Comparison of ENCODE assay signal across 8 mouse cellular contexts in genomic region chr17:29549543-29550428, GRCm38 (mm10). TPM values are rescaled to one million over a fixed set of nuclear protein-coding genes. Genes with fewer than 3 reads are reported as not detected.
DNase-seq lines count a peak whose midpoint lies in the region; ATAC-seq and TF ChIP-seq lines count a peak whose summit lies in the region.

TSS of gene Gm17657 (minus strand) at chr17:29549638.
TSS of gene Tbc1d22b (plus strand) at chr17:29549785.

- TF ChIP-seq CTCF in MEL (IDR thresholded peaks at IDR 0.05 in 2 of 3, conservative IDR thresholded peaks at IDR 0.05 in 1 of 3; ENCODE audit: control insufficient read depth in 1 of 3, insufficient read depth in 1 of 3, low read depth in 2 of 3, low read length in 3 of 3, poor library complexity in 1 of 3, severe bottlenecking in 1 of 3) = no peak
- TF ChIP-seq CTCF in cerebellum, adult 2 months (IDR thresholded peaks at IDR 0.05; ENCODE audit: borderline replicate concordance, insufficient read depth, low read depth, low read length) = no peak
- TF ChIP-seq CTCF in lung, postnatal 0 days (IDR thresholded peaks at IDR 0.05) = no peak

- peak within 1 kb of the TSS; percentile 99 for H3K4me2 ChIP-seq in lung, postnatal 0 days (replicated peaks; ENCODE audit: low read depth, low read length)

- TF ChIP-seq RAD21 in MEL (IDR thresholded peaks at IDR 0.05; ENCODE audit: low read depth, low read length) = no peak

- DNase-seq in MEL (ENCODE audit: low read depth, low spot score) = peak; percentile 97
- DNase-seq in cerebellum, adult 2 months = peak; percentile 95 to 97
- peak; percentile 95 for DNase-seq in forelimb bud, embryonic 11.5 days (ENCODE audit: low read depth, low spot score)
- peak; percentile 93 for DNase-seq in hindbrain, embryonic 10.5 days (ENCODE audit: low spot score)
- DNase-seq in layer of hippocampus, adult 9-11 months = peak; percentile 96
- DNase-seq in lung, postnatal 0 days (ENCODE audit: low spot score) = peak; percentile 97
- peak; percentile 85 for DNase-seq in ovary, postnatal 14 days (ENCODE audit: low spot score)
- peak; percentile 98 for DNase-seq in thymus, postnatal 14 days

- H3K79me2 ChIP-seq in MEL (ENCODE audit: control insufficient read depth, insufficient read depth, low read length, poor library complexity) = peaks cover 22% of the 10 kb centered on the region

- H3K4me3 ChIP-seq in MEL (ENCODE audit: control insufficient read depth in 1 of 2, insufficient read depth in 1 of 2, low read depth in 2 of 2, low read length in 2 of 2) = peak within 1 kb of the TSS; percentile 78 to 99
- H3K4me3 ChIP-seq in cerebellum, adult 2 months (replicated peaks; ENCODE audit: insufficient read depth, low read depth, low read length) = peak within 1 kb of the TSS; percentile 84
- H3K4me3 ChIP-seq in hindbrain, embryonic 10.5 days = peak within 1 kb of the TSS; percentile 99
- H3K4me3 ChIP-seq in lung, postnatal 0 days (ENCODE audit: low read depth, low read length) = peak within 1 kb of the TSS; percentile 90

- peak; percentile 57 to 84; a peak in 2 of 4 replicates for TF ChIP-seq POLR2A in MEL (IDR thresholded peaks at IDR 0.05; ENCODE audit: control insufficient read depth in 1 of 2, insufficient read depth in 1 of 2, low read depth in 1 of 2, low read length in 2 of 2, poor library complexity in 1 of 2)
- peak; percentile 59; the same call in 1 of the 2 replicates for TF ChIP-seq POLR2A in cerebellum, adult 2 months (IDR thresholded peaks at IDR 0.05; ENCODE audit: borderline replicate concordance, insufficient read depth, low read length)

- H3K9me3 ChIP-seq in MEL (replicated peaks; ENCODE audit: insufficient read depth, low read length) = no peaks in the 10 kb centered on the region
- H3K9me3 ChIP-seq in hindbrain, embryonic 10.5 days = no peaks in the 10 kb centered on the region
- H3K9me3 ChIP-seq in lung, postnatal 0 days (ENCODE audit: low read length) = no peaks in the 10 kb centered on the region

- peaks cover 0 to 23% of the 10 kb centered on the region in 2 experiments; a peak in 2 of 4 replicates for H3K36me3 ChIP-seq in MEL (ENCODE audit: control insufficient read depth in 1 of 2, insufficient read depth in 2 of 2, low read length in 2 of 2)
- H3K36me3 ChIP-seq in hindbrain, embryonic 10.5 days = no peaks in the 10 kb centered on the region
- no peaks in the 10 kb centered on the region for H3K36me3 ChIP-seq in lung, postnatal 0 days (ENCODE audit: insufficient read depth, low read length)

- WGBS in cerebellum, adult 2 months = under 1% methylated on average over 44 of the region's 44 CpGs
- under 1% methylated on average over 44 of the region's 44 CpGs for WGBS in hindbrain, embryonic 10.5 days
- 2% methylated on average over 41 of the region's 44 CpGs for WGBS in lung, postnatal 0 days

- peak within 1 kb of the TSS; percentile 97 for H3K9ac ChIP-seq in MEL (ENCODE audit: control insufficient read depth, low read depth, low read length, poor library complexity, severe bottlenecking)
- H3K9ac ChIP-seq in lung, postnatal 0 days (replicated peaks; ENCODE audit: low read depth) = peak within 1 kb of the TSS; percentile 89

- no peak for TF ChIP-seq EP300 in MEL (IDR thresholded peaks at IDR 0.05; ENCODE audit: low read depth in 1 of 2, low read length in 2 of 2)
- no peak for TF ChIP-seq EP300 in lung, postnatal 0 days (IDR thresholded peaks at IDR 0.05)

- ATAC-seq in lung, postnatal 0 days = peak; percentile 100

- no peaks in the 10 kb centered on the region for H3K27me3 ChIP-seq in MEL (ENCODE audit: control insufficient read depth in 1 of 2, insufficient read depth in 2 of 2, low read length in 2 of 2)
- no peaks in the 10 kb centered on the region for H3K27me3 ChIP-seq in cerebellum, adult 2 months (ENCODE audit: control insufficient read depth, insufficient read depth, low read length)
- H3K27me3 ChIP-seq in hindbrain, embryonic 10.5 days (ENCODE audit: insufficient read depth, poor library complexity, severe bottlenecking) = no peaks in the 10 kb centered on the region
- no peaks in the 10 kb centered on the region for H3K27me3 ChIP-seq in lung, postnatal 0 days (replicated peaks; ENCODE audit: insufficient read depth, low read length)

- H3K27ac ChIP-seq in MEL (ENCODE audit: control insufficient read depth, low read depth, low read length) = peak within 1 kb of the TSS; percentile 74
- peak within 1 kb of the TSS; percentile 65; the same call in 1 of the 2 replicates for H3K27ac ChIP-seq in cerebellum, adult 2 months (ENCODE audit: insufficient read depth, low read length)
- H3K27ac ChIP-seq in hindbrain, embryonic 10.5 days = peak within 1 kb of the TSS; percentile 96
- H3K27ac ChIP-seq in lung, postnatal 0 days (ENCODE audit: low read length) = peak within 1 kb of the TSS; percentile 51; the same call in 1 of the 2 replicates

- peaks cover 14 to 19% of the 10 kb centered on the region in 2 experiments for H3K4me1 ChIP-seq in MEL (ENCODE audit: control insufficient read depth in 1 of 2, insufficient read depth in 2 of 2, low read length in 2 of 2)
- no peaks in the 10 kb centered on the region for H3K4me1 ChIP-seq in cerebellum, adult 2 months (ENCODE audit: control insufficient read depth, insufficient read depth, low read length)
- H3K4me1 ChIP-seq in hindbrain, embryonic 10.5 days (replicated peaks) = peaks cover 28% of the 10 kb centered on the region
- peaks cover 8% of the 10 kb centered on the region; the same call in 1 of the 2 replicates for H3K4me1 ChIP-seq in lung, postnatal 0 days (ENCODE audit: insufficient read depth, low read depth, low read length)

TF ChIP-seq in MEL, 35 proteins besides CTCF, POLR2A, EP300 and RAD21:
- TF ChIP-seq MXI1 (IDR thresholded peaks at IDR 0.05; ENCODE audit: low read depth, low read length) = no peak; the same call in 1 of the 2 replicates
- peak; percentile 52; the same call in 1 of the 2 replicates for TF ChIP-seq TCF12 (IDR thresholded peaks at IDR 0.05; ENCODE audit: low read depth, low read length)
- TF ChIP-seq POLR2AphosphoS2 (IDR thresholded peaks at IDR 0.05; ENCODE audit: low read length) = no peak
- TF ChIP-seq ZMIZ1 (IDR thresholded peaks at IDR 0.05; ENCODE audit: low read depth, low read length) = 0 out of 2 replicates have a peak, but pooled peaks have one; percentile 54
- TF ChIP-seq TBP (IDR thresholded peaks at IDR 0.05; ENCODE audit: low read depth, low read length) = 0 out of 2 replicates have a peak, but pooled peaks have one; percentile 4
- 0 out of 2 replicates have a peak, but pooled peaks have one; percentile 38 for TF ChIP-seq USF1 (IDR thresholded peaks at IDR 0.05; ENCODE audit: low read depth, low read length)
- no peak for TF ChIP-seq ETS1 (IDR thresholded peaks at IDR 0.05; ENCODE audit: low read depth, low read length)
- TF ChIP-seq RCOR1 (IDR thresholded peaks at IDR 0.05; ENCODE audit: low read depth, low read length) = 0 out of 2 replicates have a peak, but pooled peaks have one; percentile 11
- TF ChIP-seq CHD2 (IDR thresholded peaks at IDR 0.05; ENCODE audit: low read length) = no peak
- TF ChIP-seq ZKSCAN1 (IDR thresholded peaks at IDR 0.05; ENCODE audit: low read depth, low read length) = no peak
- TF ChIP-seq ZNF384 (IDR thresholded peaks at IDR 0.05; ENCODE audit: low read depth, low read length) = no peak
- TF ChIP-seq NRF1 (IDR thresholded peaks at IDR 0.05; ENCODE audit: insufficient read depth, low read depth, low read length, poor library complexity, severe bottlenecking) = no peak
- peak; percentile 81 for TF ChIP-seq HCFC1 (IDR thresholded peaks at IDR 0.05; ENCODE audit: low read depth, low read length)
- TF ChIP-seq MYC (IDR thresholded peaks at IDR 0.05; ENCODE audit: low read depth, low read length) = no peak
- no peak; the same call in 1 of the 2 replicates for TF ChIP-seq KAT2A (conservative IDR thresholded peaks at IDR 0.05; ENCODE audit: low read depth, low read length)
- TF ChIP-seq BHLHE40 (IDR thresholded peaks at IDR 0.05; ENCODE audit: borderline replicate concordance, low read depth, low read length) = no peak
- TF ChIP-seq SIN3A (IDR thresholded peaks at IDR 0.05; ENCODE audit: low read length) = 0 out of 2 replicates have a peak, but pooled peaks have one; percentile 20
- 0 out of 2 replicates have a peak, but pooled peaks have one; percentile 53 for TF ChIP-seq MAZ (IDR thresholded peaks at IDR 0.05; ENCODE audit: low read depth, low read length)
- peak; percentile 39 for TF ChIP-seq NELFE (IDR thresholded peaks at IDR 0.05; ENCODE audit: low read depth, low read length)
- no peak for TF ChIP-seq MAFK (IDR thresholded peaks at IDR 0.05; ENCODE audit: borderline replicate concordance, low read depth, low read length)
- TF ChIP-seq SMC3 (IDR thresholded peaks at IDR 0.05; ENCODE audit: low read depth, low read length) = no peak

RNA-seq across cellular contexts. Expression of gene Gm17657, which starts in this region (rescaled TPM):
- total RNA-seq in MEL (2012; rRNA removed) = 0.31 and 0.88 TPM in 2 replicates
- polyA plus RNA-seq in MEL (2012; ENCODE audit: insufficient read depth in 1 of 2, insufficient read length in 2 of 2, low read depth in 1 of 2, low replicate concordance in 2 of 2, missing spikeins in 1 of 2) = 1 to 10 TPM in 1 of 2 experiments, not detected in 1; 2.7 TPM
- not detected in 2 replicates for polyA plus RNA-seq in cerebellum, adult 2 months (2012; rRNA removed)
- not detected in 2 replicates for polyA plus RNA-seq in hindbrain, embryonic 10.5 days (2016; fragmentation: Nextera tagmentation; extraction: Ambion mirVana)
- polyA plus RNA-seq in lung, postnatal 0 days (2015; fragmentation: Nextera tagmentation; extraction: Ambion mirVana) = not detected in 2 replicates

RNA-seq across cellular contexts. Expression of gene Tbc1d22b, which starts in this region (rescaled TPM):
- total RNA-seq in MEL (2012; rRNA removed) = 8.0 and 9.4 TPM in 2 replicates
- polyA plus RNA-seq in MEL (2012; ENCODE audit: insufficient read depth in 1 of 2, insufficient read length in 2 of 2, low read depth in 1 of 2, low replicate concordance in 2 of 2, missing spikeins in 1 of 2) = 10 to 100 TPM; 30.7 to 53.8 TPM
- 37.4 and 37.7 TPM in 2 replicates for polyA plus RNA-seq in cerebellum, adult 2 months (2012; rRNA removed)
- polyA plus RNA-seq in hindbrain, embryonic 10.5 days (2016; fragmentation: Nextera tagmentation; extraction: Ambion mirVana) = 20.5 and 21.3 TPM in 2 replicates
- 5.9 and 6.7 TPM in 2 replicates for polyA plus RNA-seq in lung, postnatal 0 days (2015; fragmentation: Nextera tagmentation; extraction: Ambion mirVana)

Comparison
In these comparisons a context has a peak if more than half of its experiments do, and no peak if none do; other contexts are left out.
1. Peak in every context shown above with its lines: DNase-seq, ATAC-seq, H3K4me3 ChIP-seq and H3K27ac ChIP-seq.